Mouse (Mus musculus) spleen, postnatal 10 days (tissue): ENCODE data around the gene Foxk2.
A peak's percentile ranks its signal among the peaks of the same experiment; 100 is the strongest.

Source experiments
- DNase-seq, 2 experiments: peaks; one replicate each; pipeline ENCODE4 v3.0.0; 2021 to 2022; ENCODE audit warnings: low spot score in 2 of 2

Foxk2 gene

DNA sequence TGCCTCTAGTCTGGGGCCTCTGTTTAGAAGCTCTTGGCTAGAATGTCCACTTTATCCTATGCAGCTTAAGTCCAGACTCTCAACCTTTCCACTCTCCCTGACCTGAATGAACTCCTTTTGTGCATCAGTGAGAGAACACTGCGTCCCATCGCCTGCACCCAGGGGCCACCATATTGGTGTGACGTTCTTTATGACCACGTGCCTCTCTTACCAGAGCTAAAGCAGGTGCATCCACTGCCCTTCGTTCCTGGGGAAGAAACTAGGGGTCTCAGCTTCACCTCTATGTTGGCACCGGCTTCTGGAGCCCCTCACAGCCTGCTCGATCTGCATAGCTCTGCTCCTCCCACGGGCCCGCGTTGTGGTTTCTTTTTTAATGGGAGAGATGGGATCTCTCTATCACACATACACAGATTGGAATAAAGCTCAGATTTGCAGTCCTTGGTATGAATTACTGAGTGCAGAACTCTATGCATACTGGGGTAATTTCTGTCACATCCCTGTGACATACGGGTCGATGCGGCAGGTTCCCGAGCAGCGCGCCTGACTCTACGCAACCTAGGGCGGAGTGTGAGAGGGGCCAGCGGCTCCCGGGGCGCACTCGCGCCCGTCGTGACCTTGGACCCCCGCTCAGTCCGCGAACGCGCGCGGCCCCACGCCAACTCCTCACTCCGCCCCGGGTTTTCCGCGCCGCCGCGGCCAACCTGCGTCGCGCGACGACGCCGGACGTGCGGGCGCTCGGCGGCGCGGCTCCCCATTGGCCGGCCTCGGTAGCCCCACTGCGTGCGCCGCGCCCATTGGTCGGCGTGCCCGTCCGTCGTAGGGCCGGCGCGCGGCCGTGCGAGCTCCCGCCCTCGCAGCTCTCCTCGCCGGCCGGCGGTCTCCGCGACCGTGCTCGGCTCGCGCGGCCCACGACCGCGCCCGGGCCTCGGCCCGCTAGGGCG, at the start of gene Foxk2:
Gene Foxk2, plus strand, starts transcription at position 831 of the 941 bp plus-strand sequence.
- peak; percentile 88 to 95 for DNase-seq

DNA sequence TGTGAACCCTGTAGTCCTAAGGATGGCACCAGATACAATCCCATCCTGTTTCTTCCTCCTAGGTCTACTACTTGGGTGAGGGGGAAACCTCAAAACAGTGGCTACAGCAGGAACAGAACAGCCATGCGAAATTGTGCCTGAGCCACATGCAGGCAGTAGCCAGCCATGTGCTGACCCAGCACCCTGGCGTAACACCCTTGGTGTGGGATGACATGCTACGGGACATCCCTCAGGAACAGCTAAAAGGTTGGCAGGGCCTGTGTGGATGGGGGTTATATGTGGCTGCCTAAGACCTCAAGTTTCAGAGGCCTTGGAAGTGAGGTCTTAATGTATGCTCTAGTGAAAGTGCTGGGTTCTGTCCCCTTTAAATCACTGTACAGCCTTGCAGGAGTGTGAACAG, 43.0 kb upstream of the Foxk2 start:
- no peak for DNase-seq

DNA sequence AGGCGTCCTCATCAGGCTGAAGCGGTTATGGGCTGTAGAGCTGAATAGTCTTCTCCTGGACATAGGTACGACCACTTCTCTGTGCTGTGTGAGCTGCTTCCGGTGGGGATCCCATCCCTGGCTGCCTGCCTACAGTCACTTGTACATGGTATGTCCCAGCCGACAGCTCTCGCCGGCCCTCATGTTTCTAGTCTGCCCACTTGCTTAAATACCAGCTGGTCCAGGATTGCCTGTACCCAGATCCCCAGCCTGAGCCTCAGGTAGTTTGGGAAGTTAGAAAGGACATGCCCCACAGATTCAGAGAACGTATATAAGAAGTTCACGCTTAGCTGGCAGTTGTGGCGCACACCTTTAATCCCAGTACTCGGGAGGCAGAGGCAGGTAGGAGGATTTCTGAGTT, 40.0 kb upstream of the Foxk2 start:
- no peak for DNase-seq

GRCm38 (mm10) chr11:121220771-121221170, 39.0 kb upstream of the Foxk2 start:
- DNase-seq, result no peak

- no peak for DNase-seq
Measured at GRCm38 (mm10) chr11:121221321-121222010, 38.3 kb upstream of the Foxk2 start.

GRCm38 (mm10) chr11:121228129-121229017, 31.4 kb upstream of the Foxk2 start:
- DNase-seq, result peak; percentile 33

DNA sequence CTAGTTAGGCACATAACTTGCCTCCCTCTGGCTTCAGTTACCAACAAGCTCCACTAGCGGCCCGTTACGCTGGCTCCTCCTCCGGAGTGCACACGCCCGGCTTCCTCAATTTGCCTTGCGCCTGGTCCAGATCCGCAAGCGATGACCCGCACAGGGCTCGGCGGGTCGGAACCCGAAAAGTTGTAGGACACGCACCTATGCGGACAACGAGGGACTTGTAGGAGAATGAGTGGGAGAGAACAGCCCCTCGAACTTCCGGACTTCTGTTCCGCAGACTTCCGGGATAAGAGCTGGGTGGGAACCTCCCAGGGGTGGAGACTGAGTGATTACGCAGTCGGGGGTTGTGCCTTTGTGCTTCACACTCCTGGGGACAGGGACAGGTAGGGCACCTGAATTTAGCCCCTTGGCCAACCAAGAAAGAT, 30.8 kb upstream of the Foxk2 start, which contains the start of gene Cybc1:
Gene Cybc1, minus strand, starts transcription at position 305 of the 422 bp plus-strand sequence.
- DNase-seq, result peak; percentile 80 to 86

DNA sequence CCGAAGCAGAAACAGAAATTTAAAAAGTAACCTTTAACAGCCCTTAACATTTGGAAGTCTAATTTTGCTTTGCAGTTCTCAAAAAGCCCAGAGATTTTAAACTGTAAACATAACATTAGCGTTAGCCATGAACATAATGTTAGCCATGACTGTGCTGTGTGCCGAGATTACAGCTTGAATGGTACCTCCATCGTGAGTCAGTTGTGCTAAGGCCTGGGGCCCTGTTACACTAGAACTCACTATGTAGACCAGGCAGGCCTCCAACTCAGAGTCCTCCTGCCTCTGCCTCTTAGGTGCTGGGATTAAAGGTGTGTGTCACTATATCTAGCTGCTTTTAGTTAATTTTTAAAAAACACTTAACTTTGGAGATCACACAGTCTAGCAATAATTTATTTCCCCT, 28.6 kb upstream of the Foxk2 start:
- no peak for DNase-seq

DNA sequence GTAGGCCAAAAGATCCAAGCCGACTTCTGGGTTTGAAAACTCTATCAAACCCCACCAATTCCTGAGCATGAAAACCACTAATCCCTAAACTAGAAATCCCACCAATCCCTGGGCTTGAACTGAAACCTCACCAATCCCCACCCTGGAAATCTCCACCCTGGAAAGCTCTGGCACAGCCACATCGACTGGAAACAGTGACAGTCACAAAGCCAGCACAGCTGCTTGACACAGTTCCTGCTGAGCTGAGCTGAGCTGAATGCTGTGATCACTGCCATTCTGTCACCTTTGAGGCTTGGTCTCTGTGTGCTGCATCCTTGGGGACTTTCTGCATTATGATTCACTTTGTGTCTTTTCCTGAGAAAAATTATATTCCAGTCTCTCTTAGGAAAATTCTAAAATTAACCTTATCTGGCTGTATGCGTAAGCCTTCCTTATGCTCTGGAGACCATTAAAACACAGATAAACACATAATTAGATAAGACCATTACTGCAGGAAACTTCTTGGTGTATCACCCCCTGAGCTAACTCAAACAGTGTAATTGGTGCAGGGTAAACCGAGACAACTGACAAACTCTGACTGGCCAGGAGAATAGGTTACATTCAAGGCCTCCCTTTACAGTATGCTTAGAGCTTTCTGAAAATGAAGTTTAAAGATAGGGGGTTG, 28.0 kb upstream of the Foxk2 start:
- DNase-seq, result no peak

- no peak for DNase-seq
Measured at GRCm38 (mm10) chr11:121232706-121233105, 27.1 kb upstream of the Foxk2 start.

GRCm38 (mm10) chr11:121235475-121236238, 24.1 kb upstream of the Foxk2 start:
- peak; percentile 51 to 83 for DNase-seq

DNA sequence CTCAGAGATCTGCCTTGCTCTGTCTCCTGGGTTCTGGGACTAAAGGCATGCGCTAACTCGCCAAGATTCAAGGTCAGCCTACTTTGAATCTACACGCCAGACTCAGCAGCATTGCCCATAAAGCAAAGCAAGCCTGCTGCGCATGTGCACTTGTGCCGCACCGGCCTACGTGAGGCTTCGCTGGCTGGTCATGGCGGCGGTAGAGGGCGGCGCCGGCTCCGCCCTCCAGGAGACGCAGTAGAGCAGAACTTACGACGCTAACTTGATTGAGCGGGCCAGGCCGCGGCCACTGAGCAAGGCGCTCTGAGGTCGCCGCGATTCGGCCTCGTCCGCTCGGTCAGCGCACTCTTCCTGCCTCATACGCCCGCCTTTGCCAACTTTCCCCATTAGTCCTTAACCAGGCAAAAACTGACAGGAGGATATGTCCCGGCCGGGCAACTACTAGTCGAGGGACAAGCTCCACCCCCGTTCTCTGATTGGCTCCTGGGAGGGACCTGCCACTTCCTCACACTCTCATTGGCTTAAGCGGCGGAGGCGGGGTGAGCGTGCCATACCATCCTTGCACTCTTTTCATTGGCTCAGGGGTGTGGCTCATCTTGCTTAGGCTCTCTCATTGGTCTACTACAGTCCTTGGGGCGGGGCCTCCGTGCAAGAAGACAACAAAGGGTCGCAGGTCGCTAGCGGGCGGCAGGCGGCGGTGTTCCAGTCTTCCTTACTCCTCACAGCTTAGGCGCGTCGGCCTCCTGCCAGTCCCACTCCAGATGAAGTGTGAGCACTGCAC, 23.0 kb upstream of the Foxk2 start, which contains the start of gene Narf:
Gene Narf, plus strand, starts transcription at position 690 of the 781 bp plus-strand sequence.
- DNase-seq, result peak; percentile 96 to 99

GRCm38 (mm10) chr11:121237345-121238128, 22.3 kb upstream of the Foxk2 start:
- peak in 1 of 2 experiments; percentile 64 for DNase-seq

GRCm38 (mm10) chr11:121239669-121240068, 20.1 kb upstream of the Foxk2 start:
- DNase-seq, result peak in 1 of 2 experiments; percentile 62

DNA sequence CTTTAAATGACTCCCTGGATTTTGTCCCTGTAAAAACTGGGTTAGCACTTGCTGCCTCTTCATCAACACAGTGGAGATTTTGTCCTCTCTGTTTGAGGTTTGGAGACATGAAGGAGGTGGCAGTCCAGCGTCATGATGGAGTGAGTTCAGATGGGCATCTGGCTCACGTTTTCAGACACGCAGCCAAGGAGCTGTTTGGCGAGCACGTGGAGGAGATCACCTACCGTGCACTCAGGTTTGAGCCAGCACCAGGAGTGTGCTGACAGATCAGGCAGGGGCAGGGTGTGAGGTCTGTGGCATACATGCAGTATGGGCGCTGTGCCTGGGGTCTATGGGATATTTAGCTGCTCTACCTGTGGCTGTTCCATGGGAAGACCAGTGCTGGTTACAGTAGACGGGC, 9.6 kb upstream of the Foxk2 start:
- no peak for DNase-seq

DNA sequence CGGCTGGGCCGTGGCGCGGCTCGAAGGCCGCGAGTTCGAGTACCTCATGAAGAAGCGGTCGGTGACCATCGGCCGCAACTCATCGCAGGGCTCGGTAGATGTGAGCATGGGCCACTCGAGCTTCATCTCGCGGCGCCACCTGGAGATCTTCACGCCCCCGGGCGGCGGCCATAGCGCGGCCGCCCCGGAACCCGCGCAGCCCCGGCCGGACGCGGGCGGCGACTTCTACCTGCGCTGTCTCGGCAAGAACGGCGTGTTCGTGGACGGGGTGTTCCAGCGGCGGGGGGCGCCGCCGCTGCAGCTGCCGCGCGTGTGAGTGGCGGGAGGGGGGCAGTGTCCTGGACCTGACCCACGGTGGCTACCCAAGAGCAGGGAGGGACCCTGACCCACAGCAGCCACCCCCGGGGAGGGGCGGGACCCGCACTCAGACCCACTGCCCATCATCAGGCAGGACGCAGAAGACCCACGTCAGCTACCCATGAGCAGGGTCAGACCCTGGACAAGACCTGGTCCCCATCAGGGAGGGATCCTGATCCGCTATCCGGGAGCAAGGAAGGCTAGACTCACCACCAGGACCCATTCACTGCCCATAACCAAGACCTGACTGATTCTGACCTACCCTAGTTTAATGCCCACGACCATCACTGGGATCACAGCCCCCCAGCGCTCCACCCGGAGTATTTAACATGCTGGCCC, 569 bp downstream of the Foxk2 start:
- peak; percentile 60 to 66 for DNase-seq

DNA sequence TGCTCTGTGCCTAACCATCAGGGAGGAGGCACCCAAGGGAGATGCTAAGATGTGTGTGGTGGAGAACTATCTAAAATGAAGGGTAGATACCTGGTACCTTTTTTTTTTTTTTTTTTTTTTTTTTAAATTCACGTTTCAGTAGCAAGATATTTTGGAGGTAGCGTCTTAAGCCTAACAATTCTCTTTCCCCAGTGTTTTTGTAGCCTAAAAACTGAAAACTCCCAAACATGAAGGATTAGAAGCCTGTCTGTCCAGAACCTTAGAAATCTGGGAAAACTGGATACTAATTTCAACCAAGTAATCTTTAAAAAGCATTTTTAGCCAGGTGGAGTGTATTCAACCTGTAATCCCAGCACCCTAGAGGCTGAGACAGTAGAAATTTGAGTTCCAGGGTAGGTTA, 1.3 kb downstream of the Foxk2 start:
- no peak for DNase-seq

DNA sequence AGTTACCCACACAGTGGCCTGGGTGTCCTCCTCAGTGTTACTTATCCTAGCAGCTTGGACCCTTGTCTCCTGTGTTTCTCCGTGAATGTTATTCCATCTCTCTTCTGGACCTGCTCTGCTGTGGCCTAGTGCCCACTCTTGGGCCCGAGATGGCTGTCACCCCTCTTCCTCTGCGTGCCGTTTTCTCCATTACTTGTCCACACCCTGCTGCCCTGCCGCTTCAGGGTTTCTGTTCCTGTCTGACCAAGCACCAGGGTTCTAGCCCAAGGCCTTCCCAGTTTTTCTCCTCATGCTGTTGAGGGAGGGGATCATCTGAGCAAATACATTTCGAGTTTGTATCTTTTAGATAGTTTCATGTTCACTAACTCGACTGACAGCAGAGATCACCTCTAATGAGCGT, 17.7 kb downstream of the Foxk2 start:
- no peak for DNase-seq
